ENCODE assay signal across 7 mouse cellular contexts in genomic region chr5:137608654-137609190, GRCm38 (mm10). TPM values are rescaled to one million over a fixed set of nuclear protein-coding genes. Genes with fewer than 3 reads are reported as not detected.
DNase-seq lines count a peak whose midpoint lies in the region; ATAC-seq and TF ChIP-seq lines count a peak whose summit lies in the region.

No protein-coding gene starts in this region.

- peak overlapping the region; percentile 16 for H3K4me3 ChIP-seq in neural tube, embryonic 11.5 days (ENCODE audit: low read depth, low read length)
- no peak overlapping the region for H3K4me3 ChIP-seq in forebrain, embryonic 13.5 days
- peak overlapping the region; percentile 48 for H3K4me3 ChIP-seq in limb, embryonic 13.5 days
- no peak overlapping the region for H3K4me3 ChIP-seq in stomach, postnatal 0 days (ENCODE audit: low read depth, low read length)

- TF ChIP-seq EP300 in stomach, postnatal 0 days (optimal IDR thresholded peaks at IDR 0.05), result no peak

- WGBS in neural tube, embryonic 11.5 days, result 17% methylated on average over 20 of the region's 23 CpGs
- WGBS in forebrain, embryonic 13.5 days, result 17% methylated on average over 23 of the region's 23 CpGs
- 13% methylated on average over 23 of the region's 23 CpGs for WGBS in limb, embryonic 13.5 days
- WGBS in stomach, postnatal 0 days, result 38% methylated on average over 23 of the region's 23 CpGs

- TF ChIP-seq CTCF in stomach, postnatal 0 days (IDR thresholded peaks at IDR 0.05; ENCODE audit: low read depth), result peak; percentile 29; the same call in 1 of the 2 replicates

- DNase-seq in neural tube, embryonic 11.5 days (ENCODE audit: low spot score), result no peak
- no peak for DNase-seq in neural tube, embryonic 10.5 days (ENCODE audit: extremely low spot score, low spot score)
- no peak for DNase-seq in stomach, postnatal 0 days (ENCODE audit: low spot score)
- no peak for DNase-seq in cerebellum, postnatal 4 days (ENCODE audit: low spot score in 2 of 2)
- no peak for DNase-seq in adrenal gland, postnatal 4 days (ENCODE audit: low spot score in 2 of 2)

- H3K36me3 ChIP-seq in neural tube, embryonic 11.5 days (ENCODE audit: control insufficient read depth, insufficient read depth, low read length), result no peaks in the 10 kb centered on the region; the same call in 1 of the 2 replicates
- no peaks in the 10 kb centered on the region for H3K36me3 ChIP-seq in forebrain, embryonic 13.5 days (ENCODE audit: poor library complexity, severe bottlenecking)
- peaks cover 37% of the 10 kb centered on the region for H3K36me3 ChIP-seq in limb, embryonic 13.5 days
- no peaks in the 10 kb centered on the region for H3K36me3 ChIP-seq in stomach, postnatal 0 days (ENCODE audit: control insufficient read depth, insufficient read depth, low read length)

- no peak overlapping the region for H3K27ac ChIP-seq in neural tube, embryonic 11.5 days (ENCODE audit: low read depth, low read length)
- no peak overlapping the region for H3K27ac ChIP-seq in forebrain, embryonic 13.5 days
- H3K27ac ChIP-seq in limb, embryonic 13.5 days, result 0 out of 2 replicates have a peak overlapping the region, but pooled peaks have one; percentile 28
- no peak overlapping the region for H3K27ac ChIP-seq in stomach, postnatal 0 days (replicated peaks)

- peak overlapping the region; percentile 34 for H3K4me2 ChIP-seq in neural tube, embryonic 11.5 days (ENCODE audit: low read depth)
- H3K4me2 ChIP-seq in forebrain, embryonic 13.5 days, result peak overlapping the region; percentile 37
- peak overlapping the region; percentile 76 for H3K4me2 ChIP-seq in limb, embryonic 13.5 days (replicated peaks)
- peak overlapping the region; percentile 14; the same call in 1 of the 2 replicates for H3K4me2 ChIP-seq in stomach, postnatal 0 days (replicated peaks; ENCODE audit: low read depth)

- H3K27me3 ChIP-seq in neural tube, embryonic 11.5 days (ENCODE audit: control insufficient read depth, insufficient read depth, low read length), result 0 out of 2 replicates have a peak, but pooled peaks cover 2% of the 10 kb centered on the region
- H3K27me3 ChIP-seq in forebrain, embryonic 13.5 days, result peaks cover 23% of the 10 kb centered on the region
- no peaks in the 10 kb centered on the region for H3K27me3 ChIP-seq in limb, embryonic 13.5 days
- H3K27me3 ChIP-seq in stomach, postnatal 0 days (ENCODE audit: control insufficient read depth, insufficient read depth, low read length), result no peaks in the 10 kb centered on the region

- H3K9ac ChIP-seq in neural tube, embryonic 11.5 days (ENCODE audit: low read length), result peak overlapping the region; percentile 37; the same call in 1 of the 2 replicates
- H3K9ac ChIP-seq in forebrain, embryonic 13.5 days, result peak overlapping the region; percentile 34; the same call in 1 of the 2 replicates
- H3K9ac ChIP-seq in limb, embryonic 13.5 days, result peak overlapping the region; percentile 67
- H3K9ac ChIP-seq in stomach, postnatal 0 days (ENCODE audit: low read length), result no peak overlapping the region

- H3K9me3 ChIP-seq in neural tube, embryonic 11.5 days (ENCODE audit: control insufficient read depth, low read length), result no peaks in the 10 kb centered on the region
- H3K9me3 ChIP-seq in forebrain, embryonic 13.5 days (replicated peaks), result no peaks in the 10 kb centered on the region
- H3K9me3 ChIP-seq in limb, embryonic 13.5 days, result no peaks in the 10 kb centered on the region
- no peaks in the 10 kb centered on the region for H3K9me3 ChIP-seq in stomach, postnatal 0 days (ENCODE audit: control insufficient read depth, low read length)

- no peak for ATAC-seq in neural tube, embryonic 11.5 days (ENCODE audit: insufficient read depth, low FRiP score, low TSS enrichment)
- no peak for ATAC-seq in forebrain, embryonic 13.5 days
- ATAC-seq in limb, embryonic 13.5 days (ENCODE audit: low FRiP score, low read depth), result no peak
- no peak for ATAC-seq in stomach, postnatal 0 days (ENCODE audit: low FRiP score, low TSS enrichment)

- H3K4me1 ChIP-seq in neural tube, embryonic 11.5 days (ENCODE audit: control insufficient read depth, insufficient read depth, low read length), result peaks cover 11% of the 10 kb centered on the region
- peaks cover 13% of the 10 kb centered on the region; the same call in 1 of the 2 replicates for H3K4me1 ChIP-seq in forebrain, embryonic 13.5 days
- H3K4me1 ChIP-seq in limb, embryonic 13.5 days, result peaks cover 61% of the 10 kb centered on the region
- H3K4me1 ChIP-seq in stomach, postnatal 0 days (replicated peaks; ENCODE audit: control insufficient read depth, insufficient read depth), result peaks cover 12% of the 10 kb centered on the region

RNA-seq across cellular contexts. Expression of gene Pcolce, which starts 4.9 kb away (rescaled TPM):
- 75.5 and 91.9 TPM in 2 replicates for polyA plus RNA-seq in neural tube, embryonic 11.5 days (2014; fragmentation: Nextera tagmentation; extraction: Ambion mirVana)
- 6.9 and 7.1 TPM in 2 replicates for polyA plus RNA-seq in forebrain, embryonic 13.5 days (2015; fragmentation: Nextera tagmentation; extraction: Ambion mirVana)
- polyA plus RNA-seq in limb, embryonic 13.5 days (2015; fragmentation: Nextera tagmentation; extraction: Ambion mirVana), result 152 and 157 TPM in 2 replicates
- polyA plus RNA-seq in stomach, postnatal 0 days (2015; fragmentation: Nextera tagmentation; extraction: Ambion mirVana), result 77.3 and 85.9 TPM in 2 replicates
- 100 to 1,000 TPM; 549 to 594 TPM for total RNA-seq in adrenal gland, postnatal 4 days (2021)

RNA-seq across cellular contexts. Expression of gene Mospd3, which starts 7.9 kb away (rescaled TPM):
- polyA plus RNA-seq in neural tube, embryonic 11.5 days (2014; fragmentation: Nextera tagmentation; extraction: Ambion mirVana), result 27.8 and 28.5 TPM in 2 replicates
- 31.1 and 31.9 TPM in 2 replicates for polyA plus RNA-seq in forebrain, embryonic 13.5 days (2015; fragmentation: Nextera tagmentation; extraction: Ambion mirVana)
- polyA plus RNA-seq in limb, embryonic 13.5 days (2015; fragmentation: Nextera tagmentation; extraction: Ambion mirVana), result 27.9 and 28.7 TPM in 2 replicates
- polyA plus RNA-seq in stomach, postnatal 0 days (2015; fragmentation: Nextera tagmentation; extraction: Ambion mirVana), result 30.8 and 34.3 TPM in 2 replicates
- 10 to 100 TPM; 52.4 to 54.0 TPM for total RNA-seq in adrenal gland, postnatal 4 days (2021)

RNA-seq across cellular contexts. Expression of gene Fbxo24, which starts 20.1 kb away (rescaled TPM):
- polyA plus RNA-seq in neural tube, embryonic 11.5 days (2014; fragmentation: Nextera tagmentation; extraction: Ambion mirVana), result 0.21 TPM in 1 of 2 replicates, not detected in the other
- 0.14 and 0.22 TPM in 2 replicates for polyA plus RNA-seq in forebrain, embryonic 13.5 days (2015; fragmentation: Nextera tagmentation; extraction: Ambion mirVana)
- 0.19 and 0.23 TPM in 2 replicates for polyA plus RNA-seq in limb, embryonic 13.5 days (2015; fragmentation: Nextera tagmentation; extraction: Ambion mirVana)
- 0.11 and 0.16 TPM in 2 replicates for polyA plus RNA-seq in stomach, postnatal 0 days (2015; fragmentation: Nextera tagmentation; extraction: Ambion mirVana)
- 1 to 10 TPM; 1.2 to 3.3 TPM for total RNA-seq in adrenal gland, postnatal 4 days (2021)

RNA-seq across cellular contexts. Expression of gene Lrch4, which starts 20.2 kb away (rescaled TPM):
- 31.6 and 39.0 TPM in 2 replicates for polyA plus RNA-seq in neural tube, embryonic 11.5 days (2014; fragmentation: Nextera tagmentation; extraction: Ambion mirVana)
- polyA plus RNA-seq in forebrain, embryonic 13.5 days (2015; fragmentation: Nextera tagmentation; extraction: Ambion mirVana), result 24.5 and 25.0 TPM in 2 replicates
- 34.0 and 34.3 TPM in 2 replicates for polyA plus RNA-seq in limb, embryonic 13.5 days (2015; fragmentation: Nextera tagmentation; extraction: Ambion mirVana)
- polyA plus RNA-seq in stomach, postnatal 0 days (2015; fragmentation: Nextera tagmentation; extraction: Ambion mirVana), result 22.5 and 27.0 TPM in 2 replicates
- 10 to 100 TPM; 27.9 to 34.5 TPM for total RNA-seq in adrenal gland, postnatal 4 days (2021)

RNA-seq across cellular contexts. Expression of gene Gm20605, which starts 20.3 kb away (rescaled TPM):
- 6.7 and 8.2 TPM in 2 replicates for polyA plus RNA-seq in neural tube, embryonic 11.5 days (2014; fragmentation: Nextera tagmentation; extraction: Ambion mirVana)
- 7.3 and 10.8 TPM in 2 replicates for polyA plus RNA-seq in forebrain, embryonic 13.5 days (2015; fragmentation: Nextera tagmentation; extraction: Ambion mirVana)
- 6.1 and 9.6 TPM in 2 replicates for polyA plus RNA-seq in limb, embryonic 13.5 days (2015; fragmentation: Nextera tagmentation; extraction: Ambion mirVana)
- polyA plus RNA-seq in stomach, postnatal 0 days (2015; fragmentation: Nextera tagmentation; extraction: Ambion mirVana), result 2.4 and 3.4 TPM in 2 replicates
- 10 to 100 TPM; 16.3 to 16.4 TPM for total RNA-seq in adrenal gland, postnatal 4 days (2021)

Comparison
In these comparisons a context has a peak if more than half of its experiments do, and no peak if none do; other contexts are left out.
1. H3K4me2 ChIP-seq: peak in every context shown above with its lines; median percentile 76 in limb, embryonic 13.5 days; 37 in forebrain, embryonic 13.5 days; 34 in neural tube, embryonic 11.5 days; 14 in stomach, postnatal 0 days.
2. H3K4me3 ChIP-seq: peak in neural tube, embryonic 11.5 days (single experiment) and limb, embryonic 13.5 days (single experiment); none in forebrain, embryonic 13.5 days (single experiment) and stomach, postnatal 0 days (single experiment).